Mouse (Mus musculus) forebrain, embryonic 12.5 days (tissue): Measurements from ENCODE around the gene Elf2. TPM values are rescaled to one million over a fixed set of nuclear protein-coding genes. Genes with fewer than 3 reads are reported as not detected.
"Not testable (repeated sequence)": the region's sequence is repeated elsewhere in the genome, so short reads cannot be mapped to it uniquely, and the experiment has no call there.

Experiments
- ATAC-seq: fragments of 200-750 bp; cut with Nextera tagmentation; 2 replicates; pipeline ENCODE4 v1.8.0; 2017; ENCODE audit warnings: moderate TSS enrichment; ENCODE audit not compliant: low FRiP score
- H3K27ac ChIP-seq: fragments of 300-500 bp; sonication (generic); 2 replicates; pipeline ENCODE4 v1.5.1; 2016; ENCODE audit warnings: mild to moderate bottlenecking
- H3K27me3 ChIP-seq: fragments of 300-500 bp; sonication (generic); 2 replicates; pipeline ENCODE4 v1.6.1; 2016; ENCODE audit warnings: mild to moderate bottlenecking
- H3K36me3 ChIP-seq: fragments of 300-500 bp; sonication (generic); replicated peaks from 2 replicates; pipeline ENCODE4 v1.6.1; 2016; ENCODE audit warnings: mild to moderate bottlenecking
- H3K4me1 ChIP-seq: fragments of 300-500 bp; sonication (generic); 2 replicates; pipeline ENCODE4 v1.6.1; 2016
- H3K4me2 ChIP-seq: fragments of 300-500 bp; sonication (generic); 2 replicates; pipeline ENCODE4 v1.6.1; 2016; ENCODE audit warnings: mild to moderate bottlenecking, moderate library complexity
- H3K4me3 ChIP-seq: fragments of 300-500 bp; sonication (generic); replicated peaks from 2 replicates; pipeline ENCODE4 v1.5.1; 2016; ENCODE audit warnings: mild to moderate bottlenecking
- H3K9ac ChIP-seq: fragments of 300-500 bp; sonication (generic); 2 replicates; pipeline ENCODE4 v1.6.1; 2016; ENCODE audit warnings: mild to moderate bottlenecking
- H3K9me3 ChIP-seq: fragments of 300-500 bp; sonication (generic); 2 replicates; pipeline ENCODE4 v1.6.1; 2016
- WGBS: fragments of 180-500 bp; shearing (Covaris S2); methylation state at CpG from one replicate; pipeline ENCODE4 v1.1.7; 2016; 5-methylcytosine and 5-hydroxymethylcytosine counted together
- polyA plus RNA-seq: library from polyadenylated mRNA; unstranded; fragments of >200 nt; fragmentation: Nextera tagmentation; extraction: Ambion mirVana; gene quantifications from 2 replicates; pipeline ENCODE4 v1.2.1, GENCODE M21; 2016

Elf2 gene
- polyA plus RNA-seq, 1 experiment from 2014 or later = 43.8 TPM

DNA sequence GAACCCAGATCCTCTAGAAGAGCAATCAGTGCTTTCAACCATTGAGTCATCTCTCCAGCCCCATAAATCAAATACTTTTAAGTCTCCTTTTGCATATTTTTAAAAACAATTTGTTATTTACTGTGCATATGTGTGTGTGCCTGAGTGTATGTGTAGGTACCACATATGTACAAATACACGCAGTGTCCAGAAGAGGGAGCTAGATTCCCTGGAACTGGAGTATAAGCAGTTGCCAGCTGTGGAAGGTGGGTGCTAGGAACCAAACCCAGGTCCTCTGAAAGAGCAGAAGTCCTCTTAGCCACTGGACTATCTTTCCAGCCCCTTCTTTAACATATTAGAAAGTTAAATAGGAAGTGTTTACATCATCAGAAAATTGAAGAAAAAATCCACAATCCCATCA, 15.0 kb downstream of the Elf2 start:
- Histone ChIP-seq H3K4me1 (no peaks in the 10 kb centered on the region), H3K27me3 (no peaks in the 10 kb centered on the region), H3K27ac (no peak overlapping the region), H3K4me2 (no peak overlapping the region), H3K36me3 (peaks cover 37% of the 10 kb centered on the region), H3K9ac (no peak overlapping the region), H3K4me3 (no peak overlapping the region), H3K9me3 (peaks cover 9% of the 10 kb centered on the region; the same call in 1 of the 2 replicates)
- ATAC-seq = no peak
- 100% methylated on average over 1 of the region's 1 CpGs for WGBS

GRCm38 (mm10) chr3:51323006-51323405, 17.5 kb downstream of the Elf2 start:
- H3K4me1 ChIP-seq = no peaks in the 10 kb centered on the region
- H3K36me3 ChIP-seq = peaks cover 56% of the 10 kb centered on the region

DNA sequence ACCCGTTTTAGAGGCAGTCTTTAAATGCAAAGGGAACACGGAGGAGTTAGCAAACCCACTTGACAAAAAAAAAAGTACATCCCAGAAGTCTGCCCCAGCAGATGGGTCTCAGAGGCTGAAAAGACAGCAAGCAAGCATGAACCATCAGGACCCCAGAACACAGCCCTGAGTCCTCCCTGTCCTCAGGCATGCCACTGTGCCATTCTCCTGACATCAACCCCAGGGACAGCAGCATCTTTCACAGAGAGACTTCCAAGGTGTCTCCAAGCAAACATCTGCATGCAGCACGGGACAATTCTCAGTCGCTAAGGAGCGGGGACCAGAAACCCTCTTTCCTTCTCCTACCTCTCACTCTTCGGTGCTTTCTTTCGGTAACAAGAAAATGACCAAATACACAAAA, 18.1 kb downstream of the Elf2 start:
- H3K4me3 ChIP-seq = no peak overlapping the region
- H3K9me3 ChIP-seq = peaks cover 7% of the 10 kb centered on the region; the same call in 1 of the 2 replicates
- WGBS = 93% methylated on average over 7 of the region's 7 CpGs
- no peak overlapping the region for H3K9ac ChIP-seq
- H3K4me2 ChIP-seq = no peak overlapping the region
- H3K27ac ChIP-seq = no peak overlapping the region
- H3K36me3 ChIP-seq = peaks cover 55% of the 10 kb centered on the region
- no peaks in the 10 kb centered on the region for H3K27me3 ChIP-seq
- no peak for ATAC-seq
- H3K4me1 ChIP-seq = no peaks in the 10 kb centered on the region

More at GRCm38 (mm10) chr3:51323006-51323405, 17.5 kb downstream of the Elf2 start:
- Histone ChIP-seq H3K9me3 (peaks cover 9% of the 10 kb centered on the region; the same call in 1 of the 2 replicates), H3K27me3 (no peaks in the 10 kb centered on the region), H3K9ac (no peak overlapping the region), H3K4me3 (no peak overlapping the region), H3K27ac (no peak overlapping the region), H3K4me2 (no peak overlapping the region)
- 96% methylated on average over 14 of the region's 14 CpGs for WGBS
- no peak for ATAC-seq

DNA sequence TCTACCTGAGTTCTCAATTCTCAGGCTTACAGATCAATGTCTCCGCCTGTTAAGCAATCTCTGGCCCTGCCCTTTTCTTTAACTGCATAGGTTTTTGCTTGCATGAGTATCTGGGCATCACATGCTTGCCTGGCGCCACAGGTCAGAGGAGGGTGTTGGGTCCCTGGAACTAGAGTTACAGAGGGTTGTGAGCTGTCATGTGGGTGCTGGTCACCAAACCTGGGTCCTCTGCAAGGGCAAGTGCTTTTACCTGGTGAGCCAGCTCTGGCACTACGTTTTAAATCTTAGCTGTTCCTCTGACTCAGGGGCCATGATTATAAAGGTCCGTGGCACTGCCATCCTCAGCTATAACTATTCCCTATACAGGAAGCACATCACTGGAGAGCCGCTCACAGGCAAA, 19.3 kb downstream of the Elf2 start:
- Histone ChIP-seq H3K4me2 (no peak overlapping the region), H3K27me3 (no peaks in the 10 kb centered on the region), H3K4me1 (no peaks in the 10 kb centered on the region), H3K9ac (no peak overlapping the region), H3K27ac (no peak overlapping the region), H3K4me3 (no peak overlapping the region), H3K36me3 (peaks cover 57% of the 10 kb centered on the region), H3K9me3 (no peaks in the 10 kb centered on the region)
- ATAC-seq = no peak
- 96% methylated on average over 5 of the region's 5 CpGs for WGBS

GRCm38 (mm10) chr3:51318053-51318452, 22.4 kb downstream of the Elf2 start:
- not testable (repeated sequence) for ATAC-seq
- peaks cover 43% of the 10 kb centered on the region for H3K36me3 ChIP-seq

GRCm38 (mm10) chr3:51316876-51317275, 23.6 kb downstream of the Elf2 start:
- Histone ChIP-seq H3K36me3 (peaks cover 33% of the 10 kb centered on the region), H3K4me3 (no peak overlapping the region), H3K27me3 (no peaks in the 10 kb centered on the region), H3K9me3 (no peaks in the 10 kb centered on the region), H3K27ac (no peak overlapping the region), H3K4me2 (no peak overlapping the region), H3K9ac (no peak overlapping the region), H3K4me1 (no peaks in the 10 kb centered on the region)
- ATAC-seq = no peak
- WGBS = 94% methylated on average over 10 of the region's 10 CpGs

More at GRCm38 (mm10) chr3:51318053-51318452, 22.4 kb downstream of the Elf2 start:
- H3K27ac ChIP-seq, H3K4me1 ChIP-seq, H3K9ac ChIP-seq, H3K4me3 ChIP-seq, H3K4me2 ChIP-seq, H3K27me3 ChIP-seq, H3K9me3 ChIP-seq: not testable (repeated sequence)
- 91% methylated on average over 3 of the region's 3 CpGs for WGBS

GRCm38 (mm10) chr3:51311638-51312037, 28.8 kb downstream of the Elf2 start:
- no peak for ATAC-seq
- Histone ChIP-seq H3K36me3 (peaks cover 7% of the 10 kb centered on the region), H3K9ac (no peak overlapping the region), H3K4me3 (no peak overlapping the region), H3K9me3 (no peaks in the 10 kb centered on the region), H3K27ac (no peak overlapping the region), H3K4me2 (no peak overlapping the region), H3K27me3 (no peaks in the 10 kb centered on the region), H3K4me1 (peaks cover 8% of the 10 kb centered on the region)
- 52% methylated on average over 9 of the region's 9 CpGs for WGBS

- H3K27ac ChIP-seq = 0 out of 2 replicates have a peak overlapping the region, but pooled peaks have one; percentile 3
- 42% methylated on average over 7 of the region's 7 CpGs for whole genome bisulfite sequencing
Observed at GRCm38 (mm10) chr3:51310098-51310497, 30.4 kb downstream of the Elf2 start.

DNA sequence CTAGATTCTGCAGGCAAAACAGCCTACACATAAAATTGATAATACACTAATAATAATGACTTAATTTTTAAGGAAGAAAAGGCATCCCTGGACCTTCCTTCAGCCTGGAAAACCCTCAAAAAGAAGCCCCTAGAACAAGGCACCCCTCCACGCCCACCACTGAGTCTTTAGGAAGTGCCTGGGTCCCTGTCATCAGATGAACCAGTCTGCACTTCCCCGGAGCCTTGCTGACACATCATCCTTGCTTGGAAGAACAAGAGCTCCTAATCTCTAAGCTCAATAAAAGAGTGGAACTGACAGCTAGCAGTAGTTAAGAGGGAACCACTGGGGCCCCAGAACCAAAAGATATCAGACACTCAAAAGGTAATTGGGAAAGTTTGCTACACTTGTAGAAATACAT, 33.8 kb downstream of the Elf2 start:
- WGBS = 84% methylated on average over 2 of the region's 2 CpGs

More at GRCm38 (mm10) chr3:51310098-51310497, 30.4 kb downstream of the Elf2 start:
- Histone ChIP-seq H3K4me1 (peaks cover 8% of the 10 kb centered on the region), H3K36me3 (peaks cover 12% of the 10 kb centered on the region), H3K9me3 (no peaks in the 10 kb centered on the region), H3K9ac (no peak overlapping the region), H3K27me3 (no peaks in the 10 kb centered on the region), H3K4me3 (no peak overlapping the region), H3K4me2 (no peak overlapping the region)
- no peak for ATAC-seq

DNA sequence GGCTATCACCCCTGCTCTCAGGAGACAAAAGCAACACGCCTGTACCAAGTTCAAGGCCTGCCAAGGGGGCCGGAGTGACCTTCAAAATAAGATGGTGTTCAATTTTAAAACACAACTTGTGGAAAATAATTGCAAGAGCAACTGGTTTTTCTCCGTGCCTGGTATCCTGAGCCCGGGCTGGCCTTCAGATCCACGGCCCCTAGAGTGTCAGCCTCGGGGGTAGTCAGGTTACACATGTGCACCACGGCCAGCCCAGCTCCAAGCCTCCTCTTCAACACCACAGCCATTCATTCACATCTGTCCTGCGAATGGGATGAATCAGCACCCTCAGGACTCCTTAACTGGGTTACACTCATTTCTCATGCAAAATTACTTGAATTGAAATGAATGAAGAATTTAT, 34.5 kb downstream of the Elf2 start:
- H3K27me3 ChIP-seq = no peaks in the 10 kb centered on the region
- WGBS = 90% methylated on average over 8 of the region's 8 CpGs
- H3K4me1 ChIP-seq = peaks cover 8% of the 10 kb centered on the region
- peaks cover 21% of the 10 kb centered on the region for H3K36me3 ChIP-seq
- no peak overlapping the region for H3K9ac ChIP-seq
- no peak overlapping the region for H3K4me3 ChIP-seq
- H3K27ac ChIP-seq = no peak overlapping the region
- H3K9me3 ChIP-seq = no peaks in the 10 kb centered on the region
- no peak for ATAC-seq
- no peak overlapping the region for H3K4me2 ChIP-seq

More for the DNA sequence above, 33.8 kb downstream of the Elf2 start:
- Histone ChIP-seq H3K4me1 (peaks cover 8% of the 10 kb centered on the region), H3K4me3 (no peak overlapping the region), H3K27ac (no peak overlapping the region), H3K27me3 (no peaks in the 10 kb centered on the region), H3K9me3 (no peaks in the 10 kb centered on the region), H3K9ac (no peak overlapping the region), H3K36me3 (peaks cover 21% of the 10 kb centered on the region), H3K4me2 (no peak overlapping the region)
- ATAC-seq = no peak

DNA sequence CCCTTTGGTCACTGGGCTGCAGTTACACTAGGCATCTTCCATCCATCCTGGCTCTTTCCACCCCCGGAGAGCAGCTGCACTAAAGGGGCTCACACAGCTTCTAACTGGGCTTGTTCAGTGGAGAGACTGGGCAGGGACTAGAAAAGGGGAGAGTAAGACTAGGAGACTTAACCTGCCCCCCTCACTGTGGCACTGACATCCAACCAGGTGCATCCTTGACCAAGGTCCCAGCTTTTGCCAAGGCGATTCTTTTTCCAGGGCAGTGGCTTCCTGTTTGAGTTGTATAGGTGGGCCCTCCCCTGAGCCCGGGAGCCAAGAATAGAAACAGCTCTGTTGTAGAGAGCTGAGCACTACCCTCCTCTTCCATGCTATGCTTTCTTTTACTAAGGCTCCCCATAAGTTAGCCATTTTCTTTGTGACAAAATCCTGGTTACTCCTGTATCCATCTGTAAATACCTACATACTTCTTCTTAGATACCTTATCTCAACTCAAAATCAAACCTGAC, 37.4 kb downstream of the Elf2 start:
- no peak overlapping the region for H3K9ac ChIP-seq
- H3K4me2 ChIP-seq = no peak overlapping the region
- H3K4me1 ChIP-seq = no peaks in the 10 kb centered on the region
- no peaks in the 10 kb centered on the region for H3K27me3 ChIP-seq
- peaks cover 18% of the 10 kb centered on the region for H3K36me3 ChIP-seq
- H3K9me3 ChIP-seq = no peaks in the 10 kb centered on the region
- no peak overlapping the region for H3K27ac ChIP-seq
- no peak for ATAC-seq
- H3K4me3 ChIP-seq = no peak overlapping the region
- WGBS = 94% methylated on average over 3 of the region's 3 CpGs

DNA sequence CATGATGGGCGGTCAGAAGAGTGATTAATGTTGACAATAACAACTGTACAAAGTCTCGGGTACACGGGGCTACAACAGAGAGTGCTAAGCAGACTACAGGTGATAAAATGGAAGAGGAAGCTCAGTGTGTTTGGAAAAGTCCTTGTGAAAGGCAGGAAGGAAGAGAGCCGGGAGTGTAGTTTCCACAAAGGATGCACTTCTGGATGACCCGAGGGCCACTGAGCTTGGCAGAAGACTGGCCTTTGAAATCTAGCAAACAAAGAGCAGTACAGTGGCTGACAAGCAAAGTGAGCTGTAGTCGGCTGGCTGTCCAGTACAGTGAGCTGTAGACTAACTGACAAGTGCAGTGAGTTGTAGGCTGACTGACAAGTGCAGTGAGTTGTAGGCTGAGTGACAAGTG, 38.9 kb downstream of the Elf2 start:
- WGBS = 92% methylated on average over 6 of the region's 6 CpGs
- Histone ChIP-seq H3K4me1 (no peaks in the 10 kb centered on the region), H3K4me3 (no peak overlapping the region), H3K9ac (no peak overlapping the region), H3K9me3 (no peaks in the 10 kb centered on the region), H3K27me3 (no peaks in the 10 kb centered on the region), H3K36me3 (peaks cover 19% of the 10 kb centered on the region; the same call in 1 of the 2 replicates), H3K4me2 (no peak overlapping the region), H3K27ac (no peak overlapping the region)
- no peak for ATAC-seq

DNA sequence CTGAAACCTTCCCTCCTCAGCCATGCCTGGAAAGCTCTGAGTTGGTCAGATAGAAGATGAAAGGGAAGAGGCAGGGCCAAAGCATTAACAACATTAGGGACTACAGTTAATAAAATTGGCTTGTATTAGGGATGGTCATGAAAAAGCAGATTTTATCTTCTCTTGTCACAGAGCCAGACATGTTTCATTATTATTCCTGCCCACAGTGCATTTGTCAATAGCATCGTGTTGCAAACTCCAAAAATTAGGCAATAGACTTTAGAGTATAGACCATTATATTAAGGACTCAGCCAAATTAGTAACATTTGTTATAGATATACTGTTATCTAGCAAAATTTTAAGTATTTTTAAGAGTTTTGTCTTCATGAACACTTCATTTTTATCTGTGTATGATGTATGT, 43.7 kb downstream of the Elf2 start:
- Histone ChIP-seq H3K36me3 (peaks cover 5% of the 10 kb centered on the region; the same call in 1 of the 2 replicates), H3K4me2 (no peak overlapping the region), H3K9me3 (no peaks in the 10 kb centered on the region), H3K27ac (no peak overlapping the region), H3K9ac (no peak overlapping the region), H3K4me3 (no peak overlapping the region), H3K4me1 (no peaks in the 10 kb centered on the region), H3K27me3 (no peaks in the 10 kb centered on the region)
- 74% methylated on average over 1 of the region's 1 CpGs for WGBS
- no peak for ATAC-seq
